Mouse (Mus musculus) thymus, adult 2 months (tissue): ENCODE measurements around the gene Chrna4.

Experiments used
- CTCF ChIP-seq: fragments of 200-500 bp; IDR thresholded peaks from 2 replicates; pipeline ENCODE4 v1.5.1; 2012; ENCODE audit warnings: mild to moderate bottlenecking, control low read depth, low read length, moderate library complexity, borderline replicate concordance; ENCODE audit not compliant: control insufficient read depth, poor library complexity, insufficient read depth; ENCODE audit errors: extremely low read depth
- POLR2A ChIP-seq: fragments of 200-500 bp; IDR thresholded peaks from 2 replicates; pipeline ENCODE4 v1.6.1; 2012; ENCODE audit warnings: mild to moderate bottlenecking, low read length, control low read depth, moderate library complexity; ENCODE audit not compliant: control insufficient read depth, poor library complexity, insufficient read depth; ENCODE audit errors: extremely low read depth

DNA sequence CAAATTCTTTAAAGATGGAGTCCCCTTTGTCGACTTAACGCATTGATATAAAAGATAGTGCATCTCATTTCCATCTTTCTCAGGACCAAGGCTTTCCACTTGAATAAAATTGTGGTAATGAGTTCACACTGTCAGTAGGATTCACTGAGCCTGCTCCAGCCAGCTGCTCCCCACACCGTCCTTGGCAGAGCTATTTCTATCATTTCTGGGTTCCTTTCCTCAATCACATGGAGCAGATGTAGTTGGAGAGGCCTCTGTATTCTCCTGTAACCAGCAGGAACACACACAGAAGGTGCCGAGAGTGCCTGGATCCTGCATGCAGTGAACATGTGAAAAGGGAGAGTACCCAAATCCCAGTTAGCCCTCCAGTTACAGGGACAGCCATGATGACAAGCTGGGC is 53.0 kb downstream of the Chrna4 start:
- no peak for TF ChIP-seq CTCF
- no peak for TF ChIP-seq POLR2A
